Mouse (Mus musculus) yolk sac, embryonic 10.5 days (tissue): ENCODE data around the gene Faap24.

Experiments used
- DNase-seq: peaks from one replicate; pipeline ENCODE4 v3.0.0-alpha.2; 2017; ENCODE audit warnings: low spot score

Gene Faap24

GRCm38 (mm10) chr7:35371096-35371495 lies 25.5 kb downstream of the Faap24 start:
- DNase-seq, result no peak

DNA sequence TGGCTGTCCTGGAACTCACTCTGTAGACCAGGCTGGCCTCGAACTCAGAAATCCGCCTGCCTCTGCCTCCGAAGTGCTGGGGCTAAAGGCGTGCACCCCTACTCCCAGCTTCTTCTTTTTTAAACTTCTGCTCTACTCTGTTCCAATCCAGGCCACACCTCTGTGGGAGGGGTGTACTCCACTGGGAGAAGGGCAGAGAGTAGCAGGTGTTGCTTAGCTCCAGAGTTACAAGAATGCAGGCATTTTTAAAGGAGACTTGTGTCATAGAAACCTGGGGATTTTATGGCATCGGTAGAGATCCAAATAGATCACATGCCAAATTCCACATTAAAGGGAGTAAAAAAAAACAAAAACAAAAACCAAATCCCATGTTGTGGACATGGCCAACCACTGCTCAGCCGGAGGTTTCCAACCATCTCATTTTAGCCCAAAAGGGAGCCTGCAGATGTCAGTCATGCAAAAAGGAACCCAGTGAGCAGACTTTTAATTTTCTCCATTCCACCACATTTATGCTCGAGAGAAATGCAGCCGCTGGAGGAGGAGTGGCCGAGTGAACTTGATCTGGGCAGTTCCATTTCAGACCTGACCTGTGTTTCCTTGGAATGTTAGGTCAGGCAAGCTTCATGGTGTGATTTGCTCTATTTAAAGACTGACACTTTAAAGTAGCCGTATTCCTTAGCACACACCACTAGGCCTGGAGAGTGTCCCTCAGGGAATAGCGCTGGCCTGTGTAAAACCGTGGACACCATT lies 31.3 kb downstream of the Faap24 start:
- DNase-seq, result no peak

GRCm38 (mm10) chr7:35362868-35363267 lies 33.8 kb downstream of the Faap24 start:
- DNase-seq, result peak; percentile 75

DNA sequence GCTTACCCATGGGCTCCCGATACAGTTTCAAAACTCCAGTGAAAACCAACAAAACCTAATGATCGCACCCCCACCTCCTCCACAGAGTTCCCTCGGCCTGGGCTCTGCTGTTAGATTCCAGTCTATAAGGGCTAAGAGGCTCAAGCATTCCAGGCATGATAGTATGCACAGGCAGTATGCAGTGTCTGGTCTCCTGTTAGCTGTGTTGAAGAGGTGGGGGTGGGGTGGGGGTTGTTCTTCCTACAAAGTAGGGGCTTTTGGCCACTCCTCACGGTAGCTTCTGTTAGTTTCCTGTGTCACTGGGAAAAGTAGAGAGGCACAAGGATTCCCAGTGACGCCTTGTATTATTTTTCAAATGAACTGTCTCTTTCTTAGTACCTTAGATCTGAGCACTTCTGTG lies 34.4 kb downstream of the Faap24 start:
- DNase-seq, result no peak

DNA sequence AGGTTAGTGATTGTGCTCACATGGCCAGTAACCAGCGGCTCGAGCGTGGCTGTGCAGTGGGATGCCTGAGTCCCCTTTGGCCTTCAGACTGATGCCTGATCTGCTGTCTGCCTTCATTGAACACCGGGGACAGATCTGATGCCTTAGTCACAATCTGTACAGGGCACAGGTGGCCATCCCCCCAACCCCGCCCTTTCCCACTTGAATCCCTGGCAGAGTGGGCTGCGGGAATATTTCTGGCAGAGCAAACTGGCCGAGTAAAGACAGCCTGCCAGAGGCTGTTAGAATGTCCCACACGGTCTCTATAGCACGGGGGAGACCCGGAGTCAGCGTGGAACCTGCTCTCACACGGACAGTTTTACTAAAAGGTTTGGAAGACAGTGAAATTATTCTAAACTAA lies 39.0 kb downstream of the Faap24 start:
- no peak for DNase-seq

DNA sequence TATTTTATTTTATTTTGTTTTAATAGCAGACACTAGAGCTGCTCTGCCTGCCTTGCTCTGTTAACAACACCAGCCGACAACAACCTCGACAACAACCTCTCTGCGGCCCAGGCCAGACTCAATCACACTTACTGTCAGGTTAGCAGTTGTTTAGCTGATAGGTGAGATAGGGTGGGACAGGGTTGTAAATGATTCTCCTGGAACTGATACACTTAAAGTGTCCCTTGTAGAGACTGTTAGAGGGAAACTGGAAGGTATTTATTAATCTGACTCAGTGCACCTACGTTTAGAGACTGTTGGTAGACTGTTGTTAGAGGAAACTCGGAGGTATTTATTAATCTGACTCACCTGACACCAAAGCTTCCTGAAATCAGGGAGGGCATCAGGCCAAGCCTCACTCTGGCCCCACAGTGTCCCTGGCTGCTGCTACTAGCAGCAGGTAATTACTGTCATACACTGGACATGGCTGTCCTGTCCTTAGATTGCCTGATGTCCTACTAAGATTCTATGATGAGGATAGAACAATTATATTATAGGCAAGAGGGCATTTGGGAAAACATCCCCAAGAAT lies 41.2 kb downstream of the Faap24 start:
- DNase-seq, result peak; percentile 75

GRCm38 (mm10) chr7:35353306-35353705 lies 43.3 kb downstream of the Faap24 start:
- no peak for DNase-seq

DNA sequence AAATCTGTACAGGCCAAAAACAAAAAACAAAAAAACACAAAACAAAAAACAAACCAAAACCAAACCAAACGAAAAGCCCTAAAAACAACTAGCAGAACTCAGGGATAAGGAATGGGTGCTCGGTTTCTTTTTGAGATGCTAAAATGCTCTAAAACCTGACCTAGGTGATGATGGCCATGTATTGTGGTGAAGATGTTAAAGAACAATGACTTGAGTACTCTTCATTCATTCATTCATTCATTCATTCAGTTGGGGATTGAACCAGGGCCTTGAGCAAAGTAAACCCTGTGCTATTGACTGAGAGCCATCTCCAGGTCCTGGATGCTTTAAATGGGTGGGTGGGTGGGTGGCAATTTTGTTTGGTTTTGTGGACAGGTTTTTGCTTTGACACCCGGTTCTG lies 45.5 kb downstream of the Faap24 start:
- DNase-seq, result no peak

DNA sequence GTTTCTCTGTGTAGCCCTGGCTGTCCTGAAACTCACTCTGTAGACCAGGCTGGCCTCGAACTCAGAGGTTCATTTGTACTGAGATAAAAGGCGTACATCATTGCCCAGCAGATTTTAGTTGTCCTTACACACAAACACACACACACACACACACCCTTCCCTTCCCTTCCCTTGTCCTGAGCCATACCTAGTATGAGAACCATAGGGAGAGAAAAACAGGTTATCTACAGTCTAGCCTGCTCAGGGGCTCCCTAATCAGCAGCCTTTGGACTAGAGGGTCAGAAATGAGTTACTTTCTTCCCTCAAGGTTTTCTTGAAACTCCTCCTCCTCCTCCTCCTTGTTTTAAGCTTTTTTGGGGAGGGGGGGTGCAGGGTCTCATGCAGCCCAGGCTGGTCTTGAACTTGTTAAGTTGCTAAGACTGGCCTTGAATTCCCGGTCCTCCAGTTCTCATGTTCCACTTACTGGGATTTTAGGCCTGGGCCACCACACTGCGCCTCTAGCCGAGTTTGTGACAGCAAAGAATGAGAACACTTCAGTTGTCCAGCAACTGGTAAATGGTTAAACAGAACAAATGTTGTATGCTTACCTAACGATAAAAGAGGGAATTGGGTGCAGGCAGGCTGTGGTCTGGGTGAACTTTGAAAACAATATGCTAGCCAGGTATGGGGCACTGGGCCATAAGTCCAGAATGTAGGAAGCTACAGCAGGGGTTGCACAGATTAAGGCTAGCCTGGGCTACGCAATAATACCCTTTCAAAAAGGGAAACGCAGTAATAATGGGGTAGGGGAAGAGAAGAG lies 46.6 kb downstream of the Faap24 start:
- peak; percentile 78 for DNase-seq

- no peak for DNase-seq
Observed at GRCm38 (mm10) chr7:35349022-35349421, 47.6 kb downstream of the Faap24 start.

GRCm38 (mm10) chr7:35347918-35348700 lies 48.5 kb downstream of the Faap24 start:
- DNase-seq, result no peak

- DNase-seq, result no peak
Observed at GRCm38 (mm10) chr7:35344785-35345330, 51.8 kb downstream of the Faap24 start.

GRCm38 (mm10) chr7:35342498-35342897 lies 54.1 kb downstream of the Faap24 start:
- DNase-seq, result no peak
